Mouse (Mus musculus): ENCODE data around the gene Abcd1. TPM values are rescaled to one million over a fixed set of nuclear protein-coding genes. Genes with fewer than 3 reads are reported as not detected.

Abcd1 gene
- polyA plus RNA-seq, 1 experiment from 2014 or later = 8.0 TPM

DNA sequence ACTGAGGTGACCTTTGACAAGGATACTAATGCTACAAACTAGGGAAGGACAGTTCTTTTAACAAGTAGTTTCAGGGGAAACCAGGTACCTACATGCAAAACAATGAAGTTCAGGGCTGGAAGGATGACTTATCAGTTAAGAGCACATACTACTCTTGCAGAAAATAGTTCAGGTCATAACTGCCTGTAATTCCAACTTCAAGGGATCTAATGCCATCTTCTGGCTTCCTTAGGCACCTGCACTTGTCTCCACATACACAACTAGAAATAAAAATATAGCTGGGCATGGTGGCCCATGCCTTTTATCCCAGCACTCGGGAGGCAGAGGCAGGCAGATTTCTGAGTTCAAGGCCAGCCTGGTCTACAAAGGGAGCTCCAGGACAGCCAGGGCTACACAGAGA, 32.6 kb downstream of the Abcd1 start:
- Histone ChIP-seq H3K27ac (replicated peaks; ENCODE audit: low read depth, low read length) (no peak overlapping the region), H3K36me3 (replicated peaks; ENCODE audit: control insufficient read depth, insufficient read depth, low read depth, low read length) (no peaks in the 10 kb centered on the region), H3K27me3 (ENCODE audit: control insufficient read depth, insufficient read depth, low read length) (no peaks in the 10 kb centered on the region), H3K4me1 (ENCODE audit: control insufficient read depth, insufficient read depth, low read length) (no peaks in the 10 kb centered on the region), H3K4me2 (ENCODE audit: low read depth, low read length) (no peak overlapping the region), H3K4me3 (ENCODE audit: low read depth, low read length) (no peak overlapping the region), H3K9ac (replicated peaks; ENCODE audit: low read length) (no peak overlapping the region), H3K9me3 (replicated peaks; ENCODE audit: control insufficient read depth, low read length) (no peaks in the 10 kb centered on the region)
- DNase-seq (ENCODE audit: low spot score) (no peak), ATAC-seq (replicated peaks; ENCODE audit: insufficient number of reproducible peaks, low FRiP score, low TSS enrichment, low read depth) (no peak)
- WGBS = 78% methylated on average over 1 of the region's 1 CpGs

DNA sequence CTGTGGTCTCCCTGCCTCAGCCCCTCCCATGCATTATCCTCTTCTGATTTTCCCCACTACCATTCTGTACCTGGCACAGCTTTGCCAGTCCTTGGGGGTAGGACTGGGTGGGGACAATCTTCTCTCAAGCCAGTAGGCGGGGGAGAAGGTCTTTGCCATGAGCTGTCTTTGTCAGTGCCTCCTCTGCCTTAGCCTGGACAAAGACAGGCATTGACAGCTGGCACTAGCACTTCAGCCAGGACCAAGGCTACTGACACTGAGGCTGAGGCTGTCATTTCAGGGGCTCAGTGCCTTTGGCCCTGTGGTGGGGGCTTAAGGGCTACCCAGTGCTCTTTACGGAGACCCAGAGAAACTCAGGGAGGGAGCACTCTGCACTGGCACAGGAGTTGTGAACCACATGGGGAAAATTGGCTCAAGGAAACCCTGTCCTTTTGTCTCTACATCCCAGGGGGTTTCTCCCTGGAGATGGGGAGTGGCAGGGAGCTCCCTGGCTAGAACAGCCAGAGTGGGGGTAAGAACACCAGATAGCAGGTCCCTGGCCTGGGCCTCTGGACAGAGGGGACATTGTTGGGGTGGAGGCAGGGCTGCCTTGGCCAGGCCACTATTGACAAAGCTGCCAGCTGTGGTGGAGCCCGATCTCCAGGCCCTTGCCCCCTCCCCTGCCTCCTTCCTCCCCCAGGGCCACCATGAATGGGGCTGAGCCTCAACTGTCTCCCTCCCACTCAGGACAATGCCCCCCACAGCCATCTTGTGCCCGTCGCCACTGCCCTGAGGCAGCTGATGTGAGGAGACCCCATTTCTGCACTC, 40.1 kb downstream of the Abcd1 start, which contains the start of gene Plxnb3:
Gene Plxnb3 (plus strand): TSS at position 757 of the 807 bp plus-strand sequence.
- H3K4me2 ChIP-seq (ENCODE audit: low read depth, low read length) = no peak within 1 kb of the TSS
- H3K36me3 ChIP-seq (replicated peaks; ENCODE audit: control insufficient read depth, insufficient read depth, low read depth, low read length) = no peaks in the 10 kb centered on the region
- H3K4me1 ChIP-seq (ENCODE audit: control insufficient read depth, insufficient read depth, low read length) = no peaks in the 10 kb centered on the region
- no peaks in the 10 kb centered on the region for H3K9me3 ChIP-seq (replicated peaks; ENCODE audit: control insufficient read depth, low read length)
- ATAC-seq (replicated peaks; ENCODE audit: insufficient number of reproducible peaks, low FRiP score, low TSS enrichment, low read depth) (no peak), DNase-seq (ENCODE audit: low spot score) (no peak)
- 58% methylated on average over 4 of the region's 5 CpGs for WGBS
- no peak within 1 kb of the TSS for H3K4me3 ChIP-seq (ENCODE audit: low read depth, low read length)
- no peaks in the 10 kb centered on the region for H3K27me3 ChIP-seq (ENCODE audit: control insufficient read depth, insufficient read depth, low read length)
- H3K9ac ChIP-seq (replicated peaks; ENCODE audit: low read length) = no peak within 1 kb of the TSS
- no peak within 1 kb of the TSS for H3K27ac ChIP-seq (replicated peaks; ENCODE audit: low read depth, low read length)

- no peak for ATAC-seq (replicated peaks; ENCODE audit: insufficient number of reproducible peaks, low FRiP score, low TSS enrichment, low read depth)
Measured at GRCm38 (mm10) chrX:73758611-73759290, 42.4 kb downstream of the Abcd1 start.

GRCm38 (mm10) chrX:73765311-73765710, 48.9 kb downstream of the Abcd1 start:
- Histone ChIP-seq H3K4me1 (ENCODE audit: control insufficient read depth, insufficient read depth, low read length) (no peaks in the 10 kb centered on the region), H3K36me3 (replicated peaks; ENCODE audit: control insufficient read depth, insufficient read depth, low read depth, low read length) (no peaks in the 10 kb centered on the region), H3K9me3 (replicated peaks; ENCODE audit: control insufficient read depth, low read length) (no peaks in the 10 kb centered on the region), H3K27me3 (ENCODE audit: control insufficient read depth, insufficient read depth, low read length) (no peaks in the 10 kb centered on the region), H3K9ac (replicated peaks; ENCODE audit: low read length) (no peak overlapping the region), H3K4me2 (ENCODE audit: low read depth, low read length) (no peak overlapping the region), H3K27ac (replicated peaks; ENCODE audit: low read depth, low read length) (no peak overlapping the region), H3K4me3 (ENCODE audit: low read depth, low read length) (no peak overlapping the region)
- WGBS = 63% methylated on average over 1 of the region's 1 CpGs
- no peak for ATAC-seq (replicated peaks; ENCODE audit: insufficient number of reproducible peaks, low FRiP score, low TSS enrichment, low read depth)
- DNase-seq (ENCODE audit: low spot score) = no peak

More at GRCm38 (mm10) chrX:73758611-73759290, 42.4 kb downstream of the Abcd1 start:
- H3K27me3 ChIP-seq (ENCODE audit: control insufficient read depth, insufficient read depth, low read length) = no peaks in the 10 kb centered on the region
- H3K36me3 ChIP-seq (replicated peaks; ENCODE audit: control insufficient read depth, insufficient read depth, low read depth, low read length) = no peaks in the 10 kb centered on the region
- no peak overlapping the region for H3K4me3 ChIP-seq (ENCODE audit: low read depth, low read length)
- 80% methylated on average over 13 of the region's 13 CpGs for WGBS
- DNase-seq (ENCODE audit: low spot score) = no peak
- H3K27ac ChIP-seq (replicated peaks; ENCODE audit: low read depth, low read length) = no peak overlapping the region
- H3K9me3 ChIP-seq (replicated peaks; ENCODE audit: control insufficient read depth, low read length) = no peaks in the 10 kb centered on the region
- no peak overlapping the region for H3K4me2 ChIP-seq (ENCODE audit: low read depth, low read length)
- H3K9ac ChIP-seq (replicated peaks; ENCODE audit: low read length) = no peak overlapping the region
- no peaks in the 10 kb centered on the region for H3K4me1 ChIP-seq (ENCODE audit: control insufficient read depth, insufficient read depth, low read length)

GRCm38 (mm10) chrX:73767267-73767666, 50.9 kb downstream of the Abcd1 start:
- Histone ChIP-seq H3K27ac (replicated peaks; ENCODE audit: low read depth, low read length) (no peak overlapping the region), H3K4me2 (ENCODE audit: low read depth, low read length) (no peak overlapping the region), H3K4me3 (ENCODE audit: low read depth, low read length) (no peak overlapping the region), H3K9ac (replicated peaks; ENCODE audit: low read length) (no peak overlapping the region), H3K36me3 (replicated peaks; ENCODE audit: control insufficient read depth, insufficient read depth, low read depth, low read length) (no peaks in the 10 kb centered on the region), H3K9me3 (replicated peaks; ENCODE audit: control insufficient read depth, low read length) (no peaks in the 10 kb centered on the region), H3K27me3 (ENCODE audit: control insufficient read depth, insufficient read depth, low read length) (no peaks in the 10 kb centered on the region), H3K4me1 (ENCODE audit: control insufficient read depth, insufficient read depth, low read length) (no peaks in the 10 kb centered on the region)
- ATAC-seq (replicated peaks; ENCODE audit: insufficient number of reproducible peaks, low FRiP score, low TSS enrichment, low read depth) (no peak), DNase-seq (ENCODE audit: low spot score) (peak; percentile 3)
- WGBS = 64% methylated on average over 9 of the region's 9 CpGs

GRCm38 (mm10) chrX:73774168-73774760, 57.9 kb downstream of the Abcd1 start, which contains the start of gene Srpk3:
Srpk3 (plus strand) TSS chrX:73774405.
- Histone ChIP-seq H3K36me3 (replicated peaks; ENCODE audit: control insufficient read depth, insufficient read depth, low read depth, low read length) (no peaks in the 10 kb centered on the region), H3K9me3 (replicated peaks; ENCODE audit: control insufficient read depth, low read length) (no peaks in the 10 kb centered on the region), H3K4me3 (ENCODE audit: low read depth, low read length) (no peak within 1 kb of the TSS), H3K27ac (replicated peaks; ENCODE audit: low read depth, low read length) (no peak within 1 kb of the TSS), H3K9ac (replicated peaks; ENCODE audit: low read length) (no peak within 1 kb of the TSS), H3K4me1 (ENCODE audit: control insufficient read depth, insufficient read depth, low read length) (no peaks in the 10 kb centered on the region), H3K27me3 (ENCODE audit: control insufficient read depth, insufficient read depth, low read length) (no peaks in the 10 kb centered on the region), H3K4me2 (ENCODE audit: low read depth, low read length) (no peak within 1 kb of the TSS)
- DNase-seq (ENCODE audit: low spot score) (no peak), ATAC-seq (replicated peaks; ENCODE audit: insufficient number of reproducible peaks, low FRiP score, low TSS enrichment, low read depth) (no peak)
- WGBS = 74% methylated on average over 9 of the region's 9 CpGs

GRCm38 (mm10) chrX:73774802-73775483, 58.5 kb downstream of the Abcd1 start:
- Histone ChIP-seq H3K4me3 (ENCODE audit: low read depth, low read length) (no peak overlapping the region), H3K9me3 (replicated peaks; ENCODE audit: control insufficient read depth, low read length) (no peaks in the 10 kb centered on the region), H3K4me1 (ENCODE audit: control insufficient read depth, insufficient read depth, low read length) (no peaks in the 10 kb centered on the region), H3K4me2 (ENCODE audit: low read depth, low read length) (no peak overlapping the region), H3K27me3 (ENCODE audit: control insufficient read depth, insufficient read depth, low read length) (no peaks in the 10 kb centered on the region), H3K27ac (replicated peaks; ENCODE audit: low read depth, low read length) (no peak overlapping the region), H3K36me3 (replicated peaks; ENCODE audit: control insufficient read depth, insufficient read depth, low read depth, low read length) (no peaks in the 10 kb centered on the region), H3K9ac (replicated peaks; ENCODE audit: low read length) (no peak overlapping the region)
- ATAC-seq (replicated peaks; ENCODE audit: insufficient number of reproducible peaks, low FRiP score, low TSS enrichment, low read depth) (no peak; the same call in 1 of the 2 replicates), DNase-seq (ENCODE audit: low spot score) (no peak)
- 77% methylated on average over 10 of the region's 10 CpGs for WGBS

All from embryonic facial prominence, embryonic 11.5 days (tissue).